Mouse (Mus musculus): Measurements from ENCODE around the gene Rasl2-9.

DNA sequence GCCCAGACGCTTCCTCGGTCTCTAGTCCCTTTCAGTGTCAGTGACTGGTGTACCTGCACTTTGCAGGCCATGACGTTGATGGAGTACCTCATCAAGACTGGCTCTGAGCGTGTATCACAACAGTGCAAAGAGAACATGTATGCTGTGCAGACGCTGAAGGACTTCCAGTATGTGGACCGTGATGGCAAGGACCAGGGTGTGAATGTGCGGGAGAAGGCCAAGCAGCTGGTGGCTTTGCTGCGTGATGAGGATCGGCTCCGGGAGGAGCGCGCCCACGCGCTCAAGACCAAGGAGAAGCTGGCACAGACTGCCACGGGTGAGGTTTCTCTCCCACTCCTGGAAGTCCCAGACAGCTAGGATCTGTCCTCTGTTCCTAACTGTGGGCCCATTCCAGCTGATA, 35.9 kb downstream of the Rasl2-9 start:
- TF ChIP-seq CTCF (IDR thresholded peaks at IDR 0.05; ENCODE audit: borderline replicate concordance, extremely low read depth, insufficient read depth, insufficient read length), result no peak
- no peak for TF ChIP-seq POLR2A (IDR thresholded peaks at IDR 0.05; ENCODE audit: borderline replicate concordance, extremely low read depth, insufficient read depth, insufficient read length, poor library complexity, severe bottlenecking)

Data from brain, embryonic 14.5 days (tissue).